Mouse (Mus musculus): ENCODE results near the gene Il17rd.

The Il17rd gene

GRCm38 (mm10) chr14:27044221-27044966 is 5.7 kb downstream of the Il17rd start:
- DNase-seq (ENCODE audit: low read depth, low spot score) = peak; percentile 90

- peak; percentile 95 for DNase-seq (ENCODE audit: low read depth, low spot score)
Measured at GRCm38 (mm10) chr14:27044967-27045361, 6.2 kb downstream of the Il17rd start.

- DNase-seq (ENCODE audit: low read depth, low spot score) = peak; percentile 87
Measured at GRCm38 (mm10) chr14:27048231-27048956, 9.7 kb downstream of the Il17rd start.

- DNase-seq (ENCODE audit: low read depth, low spot score) = no peak
Measured at GRCm38 (mm10) chr14:27050043-27050442, 11.3 kb downstream of the Il17rd start.

GRCm38 (mm10) chr14:27050560-27051510 is 12.1 kb downstream of the Il17rd start:
- DNase-seq (ENCODE audit: low read depth, low spot score) = peak; percentile 61

- DNase-seq (ENCODE audit: low read depth, low spot score) = no peak
Measured at GRCm38 (mm10) chr14:27051511-27051895, 12.8 kb downstream of the Il17rd start.

- peak; percentile 89 for DNase-seq (ENCODE audit: low read depth, low spot score)
Measured at GRCm38 (mm10) chr14:27058535-27059223, 19.9 kb downstream of the Il17rd start.

GRCm38 (mm10) chr14:27059224-27059558 is 20.4 kb downstream of the Il17rd start:
- no peak for DNase-seq (ENCODE audit: low read depth, low spot score)

- no peak for DNase-seq (ENCODE audit: low read depth, low spot score)
Measured at GRCm38 (mm10) chr14:27063338-27063737, 24.6 kb downstream of the Il17rd start.

GRCm38 (mm10) chr14:27066171-27066929 is 27.6 kb downstream of the Il17rd start:
- peak; percentile 92 for DNase-seq (ENCODE audit: low read depth, low spot score)

GRCm38 (mm10) chr14:27067866-27068271 is 29.1 kb downstream of the Il17rd start:
- DNase-seq (ENCODE audit: low read depth, low spot score) = peak; percentile 99

GRCm38 (mm10) chr14:27069434-27070097 is 30.8 kb downstream of the Il17rd start:
- DNase-seq (ENCODE audit: low read depth, low spot score) = peak; percentile 64

GRCm38 (mm10) chr14:27070128-27070527 is 31.4 kb downstream of the Il17rd start:
- DNase-seq (ENCODE audit: low read depth, low spot score) = no peak

- peak; percentile 78 for DNase-seq (ENCODE audit: low read depth, low spot score)
Measured at GRCm38 (mm10) chr14:27070758-27071157, 32.0 kb downstream of the Il17rd start.

GRCm38 (mm10) chr14:27071985-27072384 is 33.2 kb downstream of the Il17rd start:
- DNase-seq (ENCODE audit: low read depth, low spot score) = peak; percentile 94

GRCm38 (mm10) chr14:27075084-27075483 is 36.3 kb downstream of the Il17rd start:
- DNase-seq (ENCODE audit: low read depth, low spot score) = no peak

GRCm38 (mm10) chr14:27075909-27076521 is 37.3 kb downstream of the Il17rd start:
- DNase-seq (ENCODE audit: low read depth, low spot score) = no peak

GRCm38 (mm10) chr14:27076522-27076920 is 37.8 kb downstream of the Il17rd start:
- no peak for DNase-seq (ENCODE audit: low read depth, low spot score)

GRCm38 (mm10) chr14:27081536-27082275 is 43.0 kb downstream of the Il17rd start:
- no peak for DNase-seq (ENCODE audit: low read depth, low spot score)

All from R1 (cell line).